Mouse (Mus musculus): ENCODE measurements at regions not wholly inside any gene's neighbourhood (a gene's known extent, or its start where the extent isn't known, plus 50 kb on each side); places are given as distances from the start of the nearest gene placed in this dataset.

DNA sequence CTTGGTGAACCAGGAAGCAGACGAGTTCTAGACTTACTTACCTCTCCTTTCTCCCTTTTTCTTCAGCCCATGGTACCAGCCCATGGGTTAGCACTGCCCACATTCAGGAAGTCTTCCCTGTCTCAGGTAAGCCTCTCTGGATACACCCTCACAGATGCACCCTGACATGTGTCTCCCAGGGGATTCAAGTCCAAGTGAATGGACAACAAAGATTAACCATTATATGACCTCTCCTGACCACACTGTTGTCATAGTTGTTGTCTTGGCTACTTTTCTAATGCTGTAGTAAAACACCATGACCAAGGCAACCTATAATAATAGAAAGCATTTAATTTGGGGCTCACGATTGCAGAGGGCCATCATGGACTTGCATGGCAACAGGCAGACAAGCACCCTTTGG, 98.8 kb upstream of the Vash1 start:
- no peaks in the 10 kb centered on the region for H3K4me1 ChIP-seq (ENCODE audit: control insufficient read depth, insufficient read depth, low read length)
- no peak overlapping the region for H3K27ac ChIP-seq (ENCODE audit: insufficient read depth, low read length)
- no peak overlapping the region for H3K4me3 ChIP-seq (ENCODE audit: insufficient read depth, low read length)
- no peak for TF ChIP-seq CTCF (IDR thresholded peaks at IDR 0.05; ENCODE audit: extremely low read depth, insufficient read depth, low read length)
- no peak for TF ChIP-seq POLR2A (IDR thresholded peaks at IDR 0.05; ENCODE audit: extremely low read depth, insufficient read depth, low read length)

DNA sequence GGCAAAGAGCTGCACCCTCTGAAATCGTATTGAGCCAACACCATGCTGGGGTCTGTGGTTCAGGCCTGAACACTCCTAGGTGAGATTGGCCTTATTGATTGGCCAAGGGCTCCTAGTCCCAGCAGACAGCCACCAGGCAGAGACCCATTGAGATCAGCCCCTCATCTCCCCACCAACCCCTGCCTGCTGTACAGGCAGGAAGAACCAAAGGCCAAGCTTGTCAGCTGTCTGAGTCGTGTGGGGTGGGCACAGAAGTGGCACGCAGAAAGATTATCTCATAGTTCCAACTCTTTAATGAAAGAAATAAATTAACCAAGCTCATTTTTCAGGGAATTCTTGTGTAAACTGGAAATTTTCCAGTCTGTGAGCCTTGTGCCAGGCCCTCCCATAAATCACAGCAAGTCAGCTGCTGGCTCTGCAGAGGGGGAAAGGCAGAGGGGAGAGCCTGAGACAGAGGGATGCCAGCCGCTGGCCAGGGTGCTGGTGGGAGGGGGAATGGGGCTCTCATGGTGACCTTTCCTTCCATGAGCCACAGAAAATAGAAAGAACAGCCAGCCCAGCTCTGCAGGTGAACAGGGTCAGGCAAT, 98.3 kb upstream of the Vash1 start:
- Histone ChIP-seq H3K4me3 (ENCODE audit: insufficient read depth, low read length) (no peak overlapping the region), H3K4me1 (ENCODE audit: control insufficient read depth, insufficient read depth, low read length) (no peaks in the 10 kb centered on the region), H3K27ac (ENCODE audit: insufficient read depth, low read length) (no peak overlapping the region)
- TF ChIP-seq POLR2A (IDR thresholded peaks at IDR 0.05; ENCODE audit: extremely low read depth, insufficient read depth, low read length): no peak
- TF ChIP-seq CTCF (IDR thresholded peaks at IDR 0.05; ENCODE audit: extremely low read depth, insufficient read depth, low read length): no peak

DNA sequence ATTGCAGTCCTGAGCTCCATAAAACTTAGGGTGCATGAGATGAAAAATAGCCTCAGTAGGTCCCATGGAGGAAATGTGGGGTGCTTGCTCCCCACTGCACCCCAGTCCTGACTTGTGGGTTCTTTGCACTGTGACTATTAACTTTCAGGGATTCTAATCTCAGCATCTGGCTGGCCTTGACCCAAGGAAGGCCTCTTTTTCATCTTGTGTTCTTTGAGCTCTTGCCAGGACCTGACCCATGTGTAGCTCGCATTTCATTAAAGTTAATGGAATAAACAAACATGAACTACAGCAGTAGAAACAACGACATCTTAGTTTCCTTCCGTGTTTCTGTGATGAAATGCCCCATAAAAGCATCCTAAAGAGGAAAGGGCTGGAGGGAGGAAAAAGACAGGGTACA, 96.4 kb upstream of the Vash1 start:
- TF ChIP-seq POLR2A (IDR thresholded peaks at IDR 0.05; ENCODE audit: extremely low read depth, insufficient read depth, low read length) (no peak), CTCF (IDR thresholded peaks at IDR 0.05; ENCODE audit: extremely low read depth, insufficient read depth, low read length) (no peak)
- no peaks in the 10 kb centered on the region for H3K4me1 ChIP-seq (ENCODE audit: control insufficient read depth, insufficient read depth, low read length)
- H3K4me3 ChIP-seq (ENCODE audit: insufficient read depth, low read length): no peak overlapping the region
- no peak overlapping the region for H3K27ac ChIP-seq (ENCODE audit: insufficient read depth, low read length)

DNA sequence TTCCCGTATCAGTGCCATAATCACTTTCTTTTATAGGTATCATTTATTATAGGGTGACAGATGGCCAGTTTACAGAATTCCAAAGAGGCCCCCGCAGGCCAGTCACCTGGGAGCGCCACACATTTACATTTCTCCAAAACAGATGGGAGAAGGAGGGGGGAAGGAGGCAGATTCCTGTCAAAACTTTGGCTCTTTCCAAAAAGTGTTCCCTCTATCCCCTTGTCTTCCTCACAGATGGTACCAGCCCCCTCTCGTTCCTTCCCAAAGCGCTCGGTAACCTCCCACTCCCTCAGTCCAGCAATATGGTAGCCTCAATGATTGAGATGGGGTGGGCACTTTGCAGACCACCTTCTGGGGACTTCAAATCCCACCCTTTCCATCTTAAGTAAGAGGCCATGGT, 90.5 kb upstream of the Vash1 start:
- Histone ChIP-seq H3K4me3 (ENCODE audit: insufficient read depth, low read length) (no peak overlapping the region), H3K27ac (ENCODE audit: insufficient read depth, low read length) (no peak overlapping the region), H3K4me1 (ENCODE audit: control insufficient read depth, insufficient read depth, low read length) (no peaks in the 10 kb centered on the region; the same call in 1 of the 2 replicates)
- TF ChIP-seq POLR2A (IDR thresholded peaks at IDR 0.05; ENCODE audit: extremely low read depth, insufficient read depth, low read length) (no peak), CTCF (IDR thresholded peaks at IDR 0.05; ENCODE audit: extremely low read depth, insufficient read depth, low read length) (no peak)

DNA sequence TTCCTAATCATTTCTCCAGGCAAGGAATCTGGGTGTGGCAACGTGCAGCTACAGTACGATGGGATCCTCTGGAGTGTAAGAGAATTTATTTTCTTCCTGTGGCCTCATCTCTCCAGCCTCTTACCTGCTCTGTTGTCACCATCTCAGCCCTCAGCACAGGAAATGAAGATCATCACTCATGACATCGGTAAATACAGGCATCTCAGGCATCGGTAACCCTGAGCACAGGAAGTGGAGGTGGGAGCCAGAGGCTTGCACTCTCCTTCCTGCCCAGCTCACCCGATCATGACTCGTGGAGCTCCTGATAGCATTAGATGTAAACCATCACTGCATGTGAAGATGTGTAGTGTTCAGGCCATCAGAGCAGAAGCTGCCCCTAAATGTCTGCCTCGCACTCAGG, 86.0 kb upstream of the Vash1 start:
- Histone ChIP-seq H3K27ac (ENCODE audit: insufficient read depth, low read length) (no peak overlapping the region), H3K4me3 (ENCODE audit: insufficient read depth, low read length) (no peak overlapping the region), H3K4me1 (ENCODE audit: control insufficient read depth, insufficient read depth, low read length) (no peaks in the 10 kb centered on the region; the same call in 1 of the 2 replicates)
- no peak for TF ChIP-seq POLR2A (IDR thresholded peaks at IDR 0.05; ENCODE audit: extremely low read depth, insufficient read depth, low read length)
- TF ChIP-seq CTCF (IDR thresholded peaks at IDR 0.05; ENCODE audit: extremely low read depth, insufficient read depth, low read length): no peak

DNA sequence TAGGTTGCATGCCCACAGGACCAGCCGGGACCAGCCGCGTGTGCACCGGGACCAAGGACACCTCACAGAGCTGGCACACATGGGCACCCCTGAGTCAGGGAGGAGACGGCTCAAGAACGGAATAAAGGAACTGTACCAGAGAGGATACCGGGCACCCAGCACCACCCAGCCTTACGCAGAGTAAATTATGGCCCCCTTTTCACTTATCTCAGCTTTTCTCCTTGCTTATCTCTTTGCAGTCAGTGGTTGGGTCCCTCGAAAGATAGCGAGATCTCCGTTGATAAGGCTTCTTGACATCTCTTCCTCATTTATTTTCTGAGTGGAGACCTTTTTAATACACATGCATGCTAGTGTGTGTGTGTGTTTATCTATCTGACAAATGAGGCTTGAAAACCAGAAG, 83.9 kb upstream of the Vash1 start:
- H3K4me3 ChIP-seq (ENCODE audit: insufficient read depth, low read length): no peak overlapping the region
- no peak for TF ChIP-seq POLR2A (IDR thresholded peaks at IDR 0.05; ENCODE audit: extremely low read depth, insufficient read depth, low read length)
- TF ChIP-seq CTCF (IDR thresholded peaks at IDR 0.05; ENCODE audit: extremely low read depth, insufficient read depth, low read length): no peak
- H3K4me1 ChIP-seq (ENCODE audit: control insufficient read depth, insufficient read depth, low read length): no peaks in the 10 kb centered on the region
- H3K27ac ChIP-seq (ENCODE audit: insufficient read depth, low read length): no peak overlapping the region

DNA sequence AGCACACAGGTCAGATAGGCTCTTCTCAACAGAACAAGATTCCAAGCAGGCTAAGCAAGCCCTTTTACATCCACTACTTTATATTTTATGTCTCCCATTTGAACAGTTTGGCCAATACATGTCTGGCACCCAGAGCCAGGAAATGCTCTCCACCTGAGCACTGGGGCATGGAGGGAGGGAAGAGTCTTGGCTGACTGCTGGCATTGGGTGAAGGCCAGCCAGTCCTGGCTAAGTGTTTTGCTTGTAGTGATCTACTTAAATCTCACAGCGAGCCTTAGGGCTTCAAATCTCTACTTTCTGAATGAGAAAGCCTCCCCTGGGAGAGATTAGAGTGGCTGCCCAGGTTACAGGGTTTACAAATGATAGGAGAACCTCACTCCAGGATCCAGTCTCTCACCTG, 78.5 kb upstream of the Vash1 start:
- Histone ChIP-seq H3K4me1 (ENCODE audit: control insufficient read depth, insufficient read depth, low read length) (no peaks in the 10 kb centered on the region), H3K4me3 (ENCODE audit: insufficient read depth, low read length) (no peak overlapping the region), H3K27ac (ENCODE audit: insufficient read depth, low read length) (no peak overlapping the region)
- no peak for TF ChIP-seq CTCF (IDR thresholded peaks at IDR 0.05; ENCODE audit: extremely low read depth, insufficient read depth, low read length)
- no peak for TF ChIP-seq POLR2A (IDR thresholded peaks at IDR 0.05; ENCODE audit: extremely low read depth, insufficient read depth, low read length)

DNA sequence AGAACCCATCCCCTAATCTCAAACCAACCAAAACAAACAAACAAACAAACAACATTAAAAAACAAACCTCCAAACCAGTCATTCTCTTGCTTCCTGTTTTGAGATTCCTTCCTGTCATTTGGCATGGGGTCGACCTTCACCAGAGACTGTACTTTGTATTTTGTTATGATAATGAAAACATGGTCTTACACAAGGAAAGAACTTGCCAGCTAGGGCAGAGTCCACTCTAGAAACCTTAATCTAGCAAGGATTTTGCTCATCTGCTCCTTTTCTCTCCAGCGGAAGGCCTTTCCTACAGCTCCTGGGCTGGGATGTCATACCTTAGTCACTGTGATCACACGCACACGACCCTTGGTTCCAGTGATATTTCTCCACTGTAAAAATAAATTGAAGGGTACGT, 75.0 kb upstream of the Vash1 start:
- no peak overlapping the region for H3K27ac ChIP-seq (ENCODE audit: insufficient read depth, low read length)
- H3K4me3 ChIP-seq (ENCODE audit: insufficient read depth, low read length): no peak overlapping the region
- TF ChIP-seq POLR2A (IDR thresholded peaks at IDR 0.05; ENCODE audit: extremely low read depth, insufficient read depth, low read length): no peak
- TF ChIP-seq CTCF (IDR thresholded peaks at IDR 0.05; ENCODE audit: extremely low read depth, insufficient read depth, low read length): no peak
- H3K4me1 ChIP-seq (ENCODE audit: control insufficient read depth, insufficient read depth, low read length): no peaks in the 10 kb centered on the region

DNA sequence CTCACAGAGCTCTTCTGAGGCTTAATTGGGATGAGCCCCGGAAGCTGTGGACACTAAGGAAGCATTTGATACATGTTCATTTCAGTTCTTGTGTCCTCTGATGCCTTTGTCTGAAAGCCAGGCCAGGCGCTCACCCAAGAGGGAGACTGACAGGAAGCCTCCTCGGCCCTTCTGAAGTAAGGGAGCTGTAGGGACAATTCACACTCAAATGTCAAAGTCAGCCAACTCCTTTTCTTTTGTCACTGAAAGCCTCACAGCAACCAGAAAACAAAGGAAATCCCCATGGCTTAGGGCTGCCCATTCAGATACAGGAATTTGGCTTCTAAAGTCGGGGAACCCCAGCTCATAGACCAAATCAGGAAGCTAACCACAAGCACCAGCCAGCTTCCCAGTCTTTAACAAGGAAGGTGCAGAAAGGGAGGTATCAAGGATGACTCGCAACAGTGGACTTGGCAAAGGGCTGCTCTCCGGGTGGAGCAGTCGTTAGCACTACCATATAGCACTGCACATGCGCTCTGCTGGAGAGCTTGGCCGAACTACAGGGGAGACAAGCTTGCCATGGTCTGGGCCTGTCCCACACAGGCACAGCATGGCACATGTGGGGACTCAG, 66.0 kb upstream of the Vash1 start:
- no peaks in the 10 kb centered on the region for H3K4me1 ChIP-seq (ENCODE audit: control insufficient read depth, insufficient read depth, low read length)
- TF ChIP-seq CTCF (IDR thresholded peaks at IDR 0.05; ENCODE audit: extremely low read depth, insufficient read depth, low read length) (no peak), POLR2A (IDR thresholded peaks at IDR 0.05; ENCODE audit: extremely low read depth, insufficient read depth, low read length) (no peak)
- no peak overlapping the region for H3K4me3 ChIP-seq (ENCODE audit: insufficient read depth, low read length)
- H3K27ac ChIP-seq (ENCODE audit: insufficient read depth, low read length): no peak overlapping the region

DNA sequence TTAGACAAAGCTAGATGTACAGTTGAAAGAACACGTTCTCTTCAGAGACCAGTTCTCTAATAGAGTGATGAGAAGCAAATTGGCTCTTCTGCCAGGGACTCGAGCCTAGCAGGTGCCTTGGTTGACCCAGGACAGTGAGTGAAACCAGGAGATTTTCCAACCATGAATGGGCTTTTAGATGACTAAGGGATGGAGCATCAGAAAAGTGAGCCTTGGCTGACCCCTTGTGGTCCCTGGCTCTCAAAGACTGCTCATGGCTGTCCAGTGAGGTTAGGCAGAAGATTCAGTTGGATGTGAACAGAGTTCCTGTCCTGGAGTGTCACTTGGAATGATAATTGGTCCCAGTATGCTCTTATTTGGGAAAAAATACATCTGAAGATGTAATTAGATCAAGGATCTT, 64.3 kb upstream of the Vash1 start:
- H3K4me1 ChIP-seq (ENCODE audit: control insufficient read depth, insufficient read depth, low read length): no peaks in the 10 kb centered on the region
- no peak overlapping the region for H3K4me3 ChIP-seq (ENCODE audit: insufficient read depth, low read length)
- no peak overlapping the region for H3K27ac ChIP-seq (ENCODE audit: insufficient read depth, low read length)
- TF ChIP-seq POLR2A (IDR thresholded peaks at IDR 0.05; ENCODE audit: extremely low read depth, insufficient read depth, low read length): no peak
- TF ChIP-seq CTCF (IDR thresholded peaks at IDR 0.05; ENCODE audit: extremely low read depth, insufficient read depth, low read length): peak; percentile 79
